Mouse (Mus musculus): ENCODE data around the gene Sit1. TPM values are rescaled to one million over a fixed set of nuclear protein-coding genes. Genes with fewer than 3 reads are reported as not detected.

The Sit1 gene
- 0.53 and 0.94 TPM in 2 replicates for polyA plus RNA-seq (2015; fragmentation: Nextera tagmentation; extraction: Ambion mirVana)

DNA sequence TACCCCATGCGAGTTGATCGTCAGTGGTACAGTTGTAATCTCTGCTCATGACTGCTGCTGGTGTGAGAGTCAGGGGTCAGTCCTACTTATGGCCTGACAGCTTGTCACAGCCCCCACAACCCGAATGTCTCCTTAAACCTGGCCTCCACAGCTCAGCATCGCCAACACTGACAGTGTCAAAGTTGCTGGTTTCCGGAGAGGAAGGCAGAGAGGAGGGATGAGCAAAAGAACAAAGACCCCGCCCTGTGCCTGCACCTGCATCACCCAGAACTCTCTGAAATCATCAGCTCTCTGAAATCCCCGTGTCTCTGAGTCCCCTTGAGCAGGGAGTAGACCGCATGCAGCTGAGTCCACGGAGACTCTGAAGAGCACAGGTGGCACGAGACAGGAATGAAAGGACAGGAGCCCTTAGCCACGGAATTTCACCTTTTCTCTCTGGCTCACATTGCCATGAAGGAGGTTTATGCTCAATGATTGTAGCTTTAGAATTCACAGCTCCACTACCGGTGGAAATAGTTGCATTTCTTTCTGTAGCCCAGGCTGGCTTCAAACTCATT, at the start of gene Sit1:
Gene Sit1 (minus strand): TSS at position 200 of the 557 bp plus-strand sequence.
- no peaks in the 10 kb centered on the region for H3K27me3 ChIP-seq (ENCODE audit: insufficient read depth, low read length)
- TF ChIP-seq CTCF (IDR thresholded peaks at IDR 0.05; ENCODE audit: low read depth) = no peak
- DNase-seq = no peak
- H3K9me3 ChIP-seq (ENCODE audit: low read length) = no peaks in the 10 kb centered on the region
- no peaks in the 10 kb centered on the region for H3K36me3 ChIP-seq (replicated peaks; ENCODE audit: insufficient read depth, low read length)
- peak within 1 kb of the TSS; percentile 26 for H3K4me2 ChIP-seq (ENCODE audit: low read depth, low read length)
- H3K27ac ChIP-seq (ENCODE audit: low read depth) = peak within 1 kb of the TSS; percentile 41; the same call in 1 of the 2 replicates
- peaks cover 3% of the 10 kb centered on the region for H3K4me1 ChIP-seq (ENCODE audit: insufficient read depth)
- H3K4me3 ChIP-seq (ENCODE audit: low read depth, low read length) = no peak within 1 kb of the TSS
- no peak within 1 kb of the TSS for H3K9ac ChIP-seq (replicated peaks)
- WGBS (ENCODE audit: insufficient replicate concordance) = 59% methylated on average over 12 of the region's 12 CpGs
- no peak for ATAC-seq

DNA sequence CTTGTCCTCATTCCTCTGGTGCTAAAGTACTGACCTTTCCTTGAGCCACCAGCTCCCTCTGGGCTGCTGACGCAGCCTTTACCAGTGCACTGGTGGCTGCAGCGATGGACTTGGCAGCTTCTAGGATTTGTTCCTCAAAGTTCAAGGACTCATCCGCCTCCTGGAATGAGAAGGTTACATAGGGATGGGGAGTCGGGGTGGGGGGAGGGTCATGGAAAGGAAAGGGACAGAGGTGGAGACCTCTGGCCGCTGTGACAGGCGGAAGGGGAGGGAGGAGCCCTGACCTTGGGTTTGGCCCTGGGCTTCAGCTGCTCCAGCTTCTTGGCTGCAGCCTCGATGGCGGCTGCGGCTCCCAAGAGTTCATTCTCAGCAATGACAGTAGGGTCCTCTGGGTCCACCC, 49.7 kb upstream of the Sit1 start:
- TF ChIP-seq CTCF (IDR thresholded peaks at IDR 0.05; ENCODE audit: low read depth) (no peak), EP300 (IDR thresholded peaks at IDR 0.05; ENCODE audit: low read depth) (no peak)
- WGBS (ENCODE audit: insufficient replicate concordance) = 75% methylated on average over 9 of the region's 9 CpGs

DNA sequence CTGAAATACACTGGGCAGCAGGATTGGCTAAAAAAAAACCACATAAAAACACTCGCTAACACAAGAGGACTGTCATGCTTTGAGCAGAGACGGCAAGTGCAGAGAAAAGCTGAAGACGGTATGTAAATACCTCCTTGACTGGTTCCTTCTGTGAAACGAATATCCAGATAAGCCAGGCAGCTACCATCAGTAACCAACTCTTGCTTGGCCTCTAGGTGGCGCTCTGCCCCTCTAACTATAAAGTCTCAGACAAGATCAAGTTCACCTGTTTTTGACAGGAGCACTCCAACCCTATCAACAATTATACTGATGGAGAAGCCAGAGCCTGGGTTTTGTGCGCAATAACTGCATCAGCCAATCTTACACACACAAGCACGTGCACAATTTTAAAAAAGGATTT, 47.0 kb upstream of the Sit1 start:
- peaks cover 52% of the 10 kb centered on the region for H3K36me3 ChIP-seq (replicated peaks; ENCODE audit: insufficient read depth, low read length)
- no peak overlapping the region for H3K9ac ChIP-seq (replicated peaks)

More for the DNA sequence above, 49.7 kb upstream of the Sit1 start:
- DNase-seq = no peak
- H3K36me3 ChIP-seq (replicated peaks; ENCODE audit: insufficient read depth, low read length) = peaks cover 78% of the 10 kb centered on the region
- H3K4me3 ChIP-seq (ENCODE audit: low read depth, low read length) = no peak overlapping the region
- H3K27me3 ChIP-seq (ENCODE audit: insufficient read depth, low read length) = no peaks in the 10 kb centered on the region
- no peaks in the 10 kb centered on the region for H3K9me3 ChIP-seq (ENCODE audit: low read length)
- no peak overlapping the region for H3K27ac ChIP-seq (ENCODE audit: low read depth)
- H3K9ac ChIP-seq (replicated peaks) = no peak overlapping the region
- no peaks in the 10 kb centered on the region for H3K4me1 ChIP-seq (ENCODE audit: insufficient read depth)
- no peak overlapping the region for H3K4me2 ChIP-seq (ENCODE audit: low read depth, low read length)
- ATAC-seq = no peak

DNA sequence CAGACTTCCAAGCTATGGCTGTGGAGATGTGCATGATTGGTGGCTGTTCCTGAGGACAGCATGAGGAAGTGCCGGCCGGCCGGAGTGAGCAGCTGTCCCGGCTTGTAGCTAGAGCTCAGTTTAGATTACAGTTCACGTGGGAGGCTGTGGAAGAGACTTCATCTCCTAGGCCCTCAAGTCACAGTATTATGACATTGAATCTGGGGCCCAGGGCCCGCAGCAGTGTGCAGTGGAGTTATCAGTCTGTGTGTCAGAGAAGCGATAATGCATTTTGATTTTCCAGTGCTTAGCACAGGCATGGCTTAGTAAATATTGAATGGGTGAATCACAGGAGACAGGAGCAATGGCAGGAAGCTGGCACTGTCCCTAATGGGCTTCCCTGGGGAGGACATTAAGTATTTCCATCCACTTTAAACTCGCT, 46.6 kb upstream of the Sit1 start:
- Histone ChIP-seq H3K27me3 (ENCODE audit: insufficient read depth, low read length) (peaks cover 4% of the 10 kb centered on the region; the same call in 1 of the 2 replicates), H3K4me2 (ENCODE audit: low read depth, low read length) (no peak overlapping the region), H3K9me3 (ENCODE audit: low read length) (no peaks in the 10 kb centered on the region), H3K4me1 (ENCODE audit: insufficient read depth) (no peaks in the 10 kb centered on the region), H3K36me3 (replicated peaks; ENCODE audit: insufficient read depth, low read length) (peaks cover 48% of the 10 kb centered on the region), H3K27ac (ENCODE audit: low read depth) (no peak overlapping the region), H3K9ac (replicated peaks) (no peak overlapping the region), H3K4me3 (ENCODE audit: low read depth, low read length) (no peak overlapping the region)
- no peak for TF ChIP-seq CTCF (IDR thresholded peaks at IDR 0.05; ENCODE audit: low read depth)
- no peak for TF ChIP-seq EP300 (IDR thresholded peaks at IDR 0.05; ENCODE audit: low read depth)
- ATAC-seq = no peak
- WGBS (ENCODE audit: insufficient replicate concordance) = 56% methylated on average over 8 of the region's 8 CpGs
- DNase-seq = no peak

More for the DNA sequence above, 47.0 kb upstream of the Sit1 start:
- H3K4me1 ChIP-seq (ENCODE audit: insufficient read depth) = no peaks in the 10 kb centered on the region
- H3K4me2 ChIP-seq (ENCODE audit: low read depth, low read length) = no peak overlapping the region
- H3K9me3 ChIP-seq (ENCODE audit: low read length) = no peaks in the 10 kb centered on the region
- ATAC-seq = peak; percentile 36; the same call in 1 of the 2 replicates
- H3K27ac ChIP-seq (ENCODE audit: low read depth) = no peak overlapping the region
- no peak overlapping the region for H3K4me3 ChIP-seq (ENCODE audit: low read depth, low read length)
- WGBS (ENCODE audit: insufficient replicate concordance) = 24% methylated on average over 7 of the region's 7 CpGs
- TF ChIP-seq CTCF (IDR thresholded peaks at IDR 0.05; ENCODE audit: low read depth) (peak; percentile 89), EP300 (IDR thresholded peaks at IDR 0.05; ENCODE audit: low read depth) (no peak)
- H3K27me3 ChIP-seq (ENCODE audit: insufficient read depth, low read length) = no peaks in the 10 kb centered on the region; the same call in 1 of the 2 replicates
- DNase-seq = peak; percentile 87

DNA sequence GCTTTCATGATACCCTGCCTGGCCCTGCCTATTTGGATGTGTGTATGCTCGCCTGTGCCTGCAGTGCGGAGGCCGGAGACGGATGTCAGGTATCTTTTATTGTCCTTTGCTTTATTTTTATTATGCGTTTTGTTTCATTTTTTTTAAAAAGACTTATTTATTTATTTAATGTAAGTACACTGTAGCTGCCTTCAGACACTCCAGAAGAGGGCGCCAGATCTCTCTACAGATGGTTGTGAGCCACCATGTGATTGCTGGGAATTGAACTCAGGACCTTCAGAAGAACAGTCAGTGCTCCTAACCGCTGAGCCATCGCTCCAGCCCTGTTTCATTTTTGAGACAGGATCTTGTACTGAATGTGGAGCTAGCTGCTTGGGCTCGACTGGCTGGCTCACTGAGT, 45.0 kb upstream of the Sit1 start:
- Histone ChIP-seq H3K9me3 (ENCODE audit: low read length) (no peaks in the 10 kb centered on the region), H3K27ac (ENCODE audit: low read depth) (no peak overlapping the region), H3K36me3 (replicated peaks; ENCODE audit: insufficient read depth, low read length) (peaks cover 33% of the 10 kb centered on the region), H3K27me3 (ENCODE audit: insufficient read depth, low read length) (peaks cover 20% of the 10 kb centered on the region), H3K9ac (replicated peaks) (no peak overlapping the region), H3K4me2 (ENCODE audit: low read depth, low read length) (no peak overlapping the region), H3K4me3 (ENCODE audit: low read depth, low read length) (no peak overlapping the region), H3K4me1 (ENCODE audit: insufficient read depth) (peaks cover 6% of the 10 kb centered on the region)
- DNase-seq (peak; percentile 25), ATAC-seq (no peak)
- TF ChIP-seq CTCF (IDR thresholded peaks at IDR 0.05; ENCODE audit: low read depth) (peak; percentile 41), EP300 (IDR thresholded peaks at IDR 0.05; ENCODE audit: low read depth) (no peak)
- WGBS (ENCODE audit: insufficient replicate concordance) = 74% methylated on average over 9 of the region's 9 CpGs

DNA sequence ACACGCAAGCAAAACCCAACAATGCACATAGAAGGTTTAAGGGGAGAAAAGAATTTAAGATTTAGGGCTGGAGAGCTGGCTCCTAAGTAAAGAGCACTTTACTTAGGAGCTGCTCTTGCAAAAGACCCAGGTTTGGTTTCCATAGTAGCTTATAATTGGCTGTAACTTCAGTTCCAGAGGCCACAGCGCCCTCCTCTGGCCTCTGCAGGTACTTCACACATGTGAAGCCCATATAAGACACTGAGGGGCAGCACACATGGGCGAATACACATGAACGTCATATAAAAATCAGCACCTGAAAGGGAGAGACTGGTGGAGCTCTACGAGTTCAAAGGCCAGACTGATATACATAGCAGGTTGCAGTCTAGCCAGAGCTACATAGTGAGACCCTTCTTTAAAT, 44.3 kb upstream of the Sit1 start:
- Histone ChIP-seq H3K9me3 (ENCODE audit: low read length) (no peaks in the 10 kb centered on the region), H3K4me2 (ENCODE audit: low read depth, low read length) (no peak overlapping the region), H3K27ac (ENCODE audit: low read depth) (no peak overlapping the region), H3K9ac (replicated peaks) (no peak overlapping the region), H3K27me3 (ENCODE audit: insufficient read depth, low read length) (peaks cover 26% of the 10 kb centered on the region), H3K4me3 (ENCODE audit: low read depth, low read length) (no peak overlapping the region), H3K36me3 (replicated peaks; ENCODE audit: insufficient read depth, low read length) (peaks cover 27% of the 10 kb centered on the region), H3K4me1 (ENCODE audit: insufficient read depth) (peaks cover 8% of the 10 kb centered on the region)
- peak; percentile 57 for TF ChIP-seq CTCF (IDR thresholded peaks at IDR 0.05; ENCODE audit: low read depth)
- no peak for TF ChIP-seq EP300 (IDR thresholded peaks at IDR 0.05; ENCODE audit: low read depth)
- ATAC-seq (no peak), DNase-seq (peak; percentile 43)
- 62% methylated on average over 5 of the region's 5 CpGs for WGBS (ENCODE audit: insufficient replicate concordance)

Measured in liver, postnatal 0 days (tissue).